Mouse (Mus musculus) spleen, adult 2 months (tissue): Measurements from ENCODE around the gene Paxbp1. TPM values are rescaled to one million over a fixed set of nuclear protein-coding genes. Genes with fewer than 3 reads are reported as not detected.

Source experiments
- DNase-seq, 2 experiments: peaks; one replicate each; pipeline versions ENCODE4 v3.0.0 to v3.0.0-alpha.2; 2012 to 2021; ENCODE audit warnings: low spot score in 2 of 2, low read depth in 1 of 2
- H3K27ac ChIP-seq: fragments of 200-500 bp; 2 replicates; pipeline ENCODE4 v1.5.1; 2012; ENCODE audit warnings: low read length, inconsistent platforms; ENCODE audit not compliant: insufficient read depth
- H3K27me3 ChIP-seq: fragments of 200-500 bp; 2 replicates; pipeline ENCODE4 v1.6.1; 2012; ENCODE audit warnings: mild to moderate bottlenecking, moderate library complexity, low read length, inconsistent platforms; ENCODE audit not compliant: control insufficient read depth, insufficient read depth
- H3K36me3 ChIP-seq: fragments of 200-500 bp; 2 replicates; pipeline ENCODE4 v1.6.1; 2012; ENCODE audit warnings: mild to moderate bottlenecking, low read length, inconsistent platforms; ENCODE audit not compliant: control insufficient read depth, insufficient read depth
- H3K4me1 ChIP-seq: fragments of 200-500 bp; 2 replicates; pipeline ENCODE4 v1.6.1; 2011; ENCODE audit warnings: inconsistent platforms; ENCODE audit not compliant: control insufficient read depth, insufficient read depth, insufficient read length
- H3K4me3 ChIP-seq: fragments of 200-500 bp; 2 replicates; pipeline ENCODE4 v1.5.1; 2011; ENCODE audit warnings: mild to moderate bottlenecking, inconsistent platforms; ENCODE audit not compliant: insufficient read depth, insufficient read length; ENCODE audit errors: extremely low read depth
- CTCF ChIP-seq: fragments of 200-500 bp; IDR thresholded peaks from 2 replicates; pipeline ENCODE4 v1.5.1; 2011; ENCODE audit warnings: mild to moderate bottlenecking, inconsistent platforms; ENCODE audit not compliant: insufficient read depth, insufficient read length, insufficient replicate concordance; ENCODE audit errors: extremely low read depth
- POLR2A ChIP-seq: fragments of 200-500 bp; IDR thresholded peaks from 2 replicates; pipeline ENCODE4 v1.6.1; 2011; ENCODE audit warnings: low read depth, low read length, inconsistent platforms
- WGBS: fragments of 180-500 bp; shearing (Covaris S2); methylation state at CpG from one replicate; pipeline ENCODE4 v1.1.7; 2018; 5-methylcytosine and 5-hydroxymethylcytosine counted together
- polyA plus RNA-seq: library from polyadenylated mRNA; depleted of rRNA; stranded (reverse); fragments of >200 nt; gene quantifications from 2 replicates; pipeline ENCODE4 v1.2.3, GENCODE M21; 2012

Gene Paxbp1
- polyA plus RNA-seq, 1 experiment: 10.4 TPM

DNA sequence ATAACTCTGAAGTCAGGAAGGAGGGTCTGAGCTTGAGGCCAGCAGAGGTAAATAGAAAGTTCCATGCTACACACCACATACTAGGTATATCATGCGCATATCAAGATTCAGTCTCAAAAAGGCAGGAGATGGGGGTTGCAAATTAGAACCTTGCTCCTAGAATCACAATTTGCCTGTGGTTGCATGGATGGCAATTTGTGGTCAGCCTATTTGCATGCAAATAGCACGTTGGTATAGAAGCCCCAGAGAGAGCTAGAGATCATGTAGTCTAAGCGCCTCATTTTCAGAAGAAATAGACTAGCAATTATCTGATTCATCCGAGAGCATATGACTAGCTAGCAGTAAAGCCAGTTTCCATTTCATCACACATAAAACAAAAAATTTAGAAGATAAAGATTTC lies 44.5 kb downstream of the Paxbp1 start:
- Histone ChIP-seq H3K4me3 (no peak overlapping the region), H3K27me3 (no peaks in the 10 kb centered on the region), H3K36me3 (no peaks in the 10 kb centered on the region), H3K27ac (no peak overlapping the region), H3K4me1 (peaks cover 8% of the 10 kb centered on the region; the same call in 1 of the 2 replicates)
- TF ChIP-seq POLR2A: no peak
- no peak for TF ChIP-seq CTCF
- DNase-seq: peak in 1 of 2 experiments; percentile 51
- 36% methylated on average over 4 of the region's 4 CpGs for WGBS

DNA sequence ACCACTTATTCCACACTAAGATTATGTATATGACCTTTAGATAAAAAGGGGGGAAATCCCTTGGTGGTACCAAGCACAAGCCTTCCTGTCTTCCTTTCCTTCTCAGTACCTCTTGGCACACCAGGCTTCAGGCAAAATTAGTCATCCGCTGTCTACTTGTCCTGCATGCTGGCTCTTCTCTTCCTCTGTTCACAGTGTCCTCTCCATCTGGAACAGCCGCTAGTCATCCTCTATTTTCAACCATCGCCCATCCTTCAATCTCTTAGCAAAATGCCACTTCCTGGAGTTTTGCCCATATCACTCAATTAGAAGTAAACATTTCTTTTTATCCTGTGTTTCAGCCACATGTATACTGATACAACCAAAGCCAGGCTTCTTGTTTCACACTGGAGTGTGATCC lies 46.5 kb downstream of the Paxbp1 start:
- Histone ChIP-seq H3K27ac (no peak overlapping the region), H3K4me3 (no peak overlapping the region), H3K27me3 (no peaks in the 10 kb centered on the region), H3K4me1 (peaks cover 8% of the 10 kb centered on the region; the same call in 1 of the 2 replicates), H3K36me3 (peaks cover 1% of the 10 kb centered on the region; the same call in 1 of the 2 replicates)
- TF ChIP-seq POLR2A (no peak), CTCF (no peak)
- 82% methylated on average over 3 of the region's 3 CpGs for WGBS
- no peak for DNase-seq

GRCm38 (mm10) chr16:90996327-90997243 lies 47.8 kb downstream of the Paxbp1 start:
- no peak for DNase-seq
- H3K36me3 ChIP-seq: peaks cover 1% of the 10 kb centered on the region; the same call in 1 of the 2 replicates
- H3K27me3 ChIP-seq: no peaks in the 10 kb centered on the region
- 96% methylated on average over 7 of the region's 7 CpGs for WGBS
- no peak overlapping the region for H3K4me3 ChIP-seq
- no peak for TF ChIP-seq CTCF
- TF ChIP-seq POLR2A: no peak
- no peak overlapping the region for H3K27ac ChIP-seq
- H3K4me1 ChIP-seq: peaks cover 8% of the 10 kb centered on the region; the same call in 1 of the 2 replicates

GRCm38 (mm10) chr16:90995498-90995897 lies 48.8 kb downstream of the Paxbp1 start:
- H3K4me1 ChIP-seq: peaks cover 4% of the 10 kb centered on the region; the same call in 1 of the 2 replicates
- WGBS: 38% methylated on average over 5 of the region's 5 CpGs
- H3K27me3 ChIP-seq: no peaks in the 10 kb centered on the region
- no peak overlapping the region for H3K4me3 ChIP-seq
- DNase-seq: no peak
- H3K27ac ChIP-seq: 0 out of 2 replicates have a peak overlapping the region, but pooled peaks have one; percentile 34
- no peak for TF ChIP-seq POLR2A
- no peak for TF ChIP-seq CTCF
- peaks cover 1% of the 10 kb centered on the region; the same call in 1 of the 2 replicates for H3K36me3 ChIP-seq

GRCm38 (mm10) chr16:90995023-90995422 lies 49.3 kb downstream of the Paxbp1 start:
- WGBS: 14% methylated on average over 4 of the region's 4 CpGs
- Histone ChIP-seq H3K27me3 (no peaks in the 10 kb centered on the region), H3K4me1 (peaks cover 4% of the 10 kb centered on the region; the same call in 1 of the 2 replicates), H3K4me3 (no peak overlapping the region), H3K27ac (peak overlapping the region; percentile 34; the same call in 1 of the 2 replicates), H3K36me3 (peaks cover 2% of the 10 kb centered on the region)
- DNase-seq: no peak
- TF ChIP-seq POLR2A: no peak
- no peak for TF ChIP-seq CTCF

DNA sequence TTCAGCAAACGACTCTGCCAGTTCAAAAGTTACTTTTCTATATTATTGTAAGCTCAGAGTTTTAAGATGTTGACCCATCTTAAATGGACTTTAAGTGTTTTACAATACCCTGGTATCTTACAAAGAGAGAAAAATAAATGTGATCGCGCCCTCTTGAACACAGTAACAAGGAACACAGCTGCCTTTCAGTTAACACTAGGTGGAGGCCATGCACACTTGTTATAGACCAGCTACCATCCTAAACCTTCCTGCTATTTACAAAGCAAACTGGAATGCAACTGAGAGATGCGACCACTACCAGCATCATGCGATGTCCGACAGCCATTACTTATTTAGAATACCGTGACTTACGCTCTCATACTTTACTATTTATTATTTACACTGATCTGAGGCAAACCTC lies 55.2 kb downstream of the Paxbp1 start:
- Histone ChIP-seq H3K27ac (no peak overlapping the region), H3K27me3 (no peaks in the 10 kb centered on the region), H3K36me3 (peaks cover 6% of the 10 kb centered on the region), H3K4me3 (no peak overlapping the region), H3K4me1 (no peaks in the 10 kb centered on the region)
- WGBS: 92% methylated on average over 8 of the region's 8 CpGs
- no peak for DNase-seq
- TF ChIP-seq CTCF: no peak
- no peak for TF ChIP-seq POLR2A

GRCm38 (mm10) chr16:90988665-90989064 lies 55.7 kb downstream of the Paxbp1 start:
- H3K27ac ChIP-seq: no peak overlapping the region
- no peak overlapping the region for H3K4me3 ChIP-seq
- peaks cover 6% of the 10 kb centered on the region for H3K36me3 ChIP-seq
- no peak for TF ChIP-seq POLR2A
- no peak for TF ChIP-seq CTCF
- WGBS: 82% methylated on average over 3 of the region's 3 CpGs
- no peaks in the 10 kb centered on the region for H3K27me3 ChIP-seq
- H3K4me1 ChIP-seq: no peaks in the 10 kb centered on the region
- DNase-seq: no peak
